Mouse (Mus musculus) kidney, postnatal 0 days (tissue): ENCODE results near the gene Gprin2. TPM values are rescaled to one million over a fixed set of nuclear protein-coding genes. Genes with fewer than 3 reads are reported as not detected.
A peak's percentile ranks its signal among the peaks of the same experiment; 100 is the strongest.

ENCODE experiments used
- ATAC-seq: fragments of 200-750 bp; cut with Nextera tagmentation; replicated peaks from 2 replicates; pipeline ENCODE4 v1.8.0; 2017; ENCODE audit warnings: low read depth, moderate number of reproducible peaks, moderate TSS enrichment, moderate library complexity; ENCODE audit not compliant: low FRiP score
- DNase-seq: peaks from one replicate; pipeline ENCODE4 v3.0.0-alpha.2; 2016; ENCODE audit warnings: low spot score
- H3K27ac ChIP-seq: fragments of 300-500 bp; sonication (generic); 2 replicates; pipeline ENCODE4 v1.5.1; 2014; ENCODE audit warnings: mild to moderate bottlenecking
- H3K27me3 ChIP-seq: fragments of 300-500 bp; sonication (generic); 2 replicates; pipeline ENCODE4 v1.6.1; 2014; ENCODE audit warnings: low read length, mixed read lengths; ENCODE audit not compliant: insufficient read depth
- H3K36me3 ChIP-seq: fragments of 300-500 bp; sonication (generic); 2 replicates; pipeline ENCODE4 v1.6.1; 2014; ENCODE audit warnings: low read length, mixed read lengths; ENCODE audit not compliant: insufficient read depth
- H3K4me1 ChIP-seq: fragments of 300-500 bp; sonication (generic); replicated peaks from 2 replicates; pipeline ENCODE4 v1.6.1; 2014; ENCODE audit warnings: antibody characterized with exemption, low read length, mixed read lengths; ENCODE audit not compliant: insufficient read depth
- H3K4me2 ChIP-seq: fragments of 300-500 bp; sonication (generic); 2 replicates; pipeline ENCODE4 v1.6.1; 2014; ENCODE audit warnings: mild to moderate bottlenecking, low read length, moderate library complexity, mixed read lengths
- H3K4me3 ChIP-seq: fragments of 300-500 bp; sonication (generic); replicated peaks from 2 replicates; pipeline ENCODE4 v1.5.1; 2014; ENCODE audit warnings: low read depth, low read length
- H3K9ac ChIP-seq: fragments of 300-500 bp; sonication (generic); 2 replicates; pipeline ENCODE4 v1.6.1; 2014; ENCODE audit warnings: low read depth, low read length
- H3K9me3 ChIP-seq: fragments of 300-500 bp; sonication (generic); replicated peaks from 2 replicates; pipeline ENCODE4 v1.6.1; 2016; ENCODE audit warnings: low read length, inconsistent platforms, mixed read lengths
- CTCF ChIP-seq: IDR thresholded peaks from 2 replicates; pipeline ENCODE4 v1.5.1; 2016; ENCODE audit warnings: antibody characterized with exemption, low read depth, mild to moderate bottlenecking, moderate library complexity
- WGBS: fragments of 180-500 bp; shearing (Covaris S2); extraction: QIAGEN DNeasy Blood & Tissue Kit; methylation state at CpG from one replicate; pipeline ENCODE4 v1.1.7; 2014; 5-methylcytosine and 5-hydroxymethylcytosine counted together
- polyA plus RNA-seq: library from polyadenylated mRNA; unstranded; fragments of >200 nt; fragmentation: Nextera tagmentation; extraction: Ambion mirVana; gene quantifications from 2 replicates; pipeline ENCODE4 v1.2.1, GENCODE M21; 2015

Gene Gprin2
- polyA plus RNA-seq, 1 experiment from 2014 or later, result 0.79 TPM

DNA sequence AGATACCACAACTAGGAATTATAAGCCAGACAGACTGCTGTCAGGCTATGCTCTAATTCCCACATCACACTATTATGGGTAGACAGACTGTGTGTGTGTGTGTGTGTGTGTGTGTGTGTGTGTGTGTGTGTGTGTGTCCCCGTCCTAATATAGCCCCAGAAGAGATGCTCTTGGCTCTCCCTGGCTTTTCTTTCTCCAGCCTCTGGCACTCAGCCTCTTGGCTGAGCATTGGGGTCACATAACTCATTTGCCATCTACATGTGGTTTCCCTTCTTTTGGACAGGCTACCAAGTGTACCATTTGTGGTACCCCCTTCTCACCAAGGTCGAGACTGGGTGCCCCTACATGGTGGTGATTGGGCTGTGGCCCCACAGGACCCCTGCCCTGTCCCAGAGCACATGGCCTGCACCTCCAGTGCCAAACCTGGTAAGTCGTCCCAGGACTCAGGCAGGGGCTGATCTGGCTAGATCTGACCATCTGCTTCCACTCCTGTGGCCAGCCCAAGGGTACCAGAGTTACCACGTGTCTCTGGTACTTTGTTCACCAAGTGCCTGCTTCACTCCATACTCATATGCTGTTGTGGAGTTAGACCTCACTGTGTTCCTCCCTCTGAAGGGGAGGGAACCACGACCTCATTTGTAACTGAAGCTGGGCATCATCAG is 20.1 kb upstream of the Gprin2 start:
- Histone ChIP-seq H3K27me3 (peaks cover 11% of the 10 kb centered on the region), H3K4me3 (no peak overlapping the region), H3K4me1 (peaks cover 6% of the 10 kb centered on the region), H3K27ac (no peak overlapping the region), H3K9me3 (no peaks in the 10 kb centered on the region), H3K4me2 (no peak overlapping the region), H3K36me3 (no peaks in the 10 kb centered on the region), H3K9ac (no peak overlapping the region)
- no peak for TF ChIP-seq CTCF
- ATAC-seq, result no peak
- WGBS, result 77% methylated on average over 5 of the region's 5 CpGs
- no peak for DNase-seq

GRCm38 (mm10) chr14:34220426-34220825 is 19.0 kb upstream of the Gprin2 start:
- Histone ChIP-seq H3K9me3 (no peaks in the 10 kb centered on the region), H3K36me3 (no peaks in the 10 kb centered on the region), H3K4me2 (no peak overlapping the region), H3K27ac (no peak overlapping the region), H3K4me3 (0 out of 2 replicates have a peak overlapping the region, but pooled peaks have one; percentile 26), H3K4me1 (peaks cover 6% of the 10 kb centered on the region), H3K9ac (no peak overlapping the region), H3K27me3 (peaks cover 11% of the 10 kb centered on the region)
- 66% methylated on average over 5 of the region's 5 CpGs for WGBS
- no peak for TF ChIP-seq CTCF
- DNase-seq, result no peak
- no peak for ATAC-seq

- Histone ChIP-seq H3K4me2 (peak overlapping the region; percentile 63), H3K9ac (no peak overlapping the region), H3K9me3 (no peaks in the 10 kb centered on the region), H3K36me3 (no peaks in the 10 kb centered on the region), H3K4me3 (peak overlapping the region; percentile 26), H3K4me1 (peaks cover 6% of the 10 kb centered on the region), H3K27ac (no peak overlapping the region), H3K27me3 (peaks cover 11% of the 10 kb centered on the region)
- 2% methylated on average over 29 of the region's 29 CpGs for WGBS
- no peak for TF ChIP-seq CTCF
- ATAC-seq, result peak; percentile 37; the same call in 1 of the 2 replicates
- DNase-seq, result peak; percentile 12
Measured at GRCm38 (mm10) chr14:34219786-34220198, 18.3 kb upstream of the Gprin2 start.

DNA sequence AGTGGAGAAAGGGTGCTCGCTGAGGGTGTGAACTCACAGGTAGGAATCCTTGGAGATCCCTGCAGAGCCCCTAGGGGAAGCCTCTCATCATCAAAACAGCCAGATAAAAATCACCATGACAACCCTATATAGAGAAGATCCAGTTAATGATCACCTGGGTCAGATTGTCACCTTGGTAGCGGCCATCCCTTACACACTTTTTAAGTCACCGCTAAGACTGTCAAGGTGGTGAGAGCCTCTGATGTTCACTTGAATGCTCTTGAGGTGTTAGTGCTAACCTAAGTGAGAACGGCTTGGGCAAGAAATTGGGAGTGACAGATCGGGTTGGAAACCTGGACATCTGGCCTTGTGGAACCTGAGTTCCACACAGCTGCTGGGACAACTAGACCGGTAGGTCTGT is 17.8 kb upstream of the Gprin2 start, which contains the start of gene Syt15:
Gene Syt15 (plus strand): TSS at position 301 of the 400 bp plus-strand sequence.
- no peak for TF ChIP-seq CTCF
- peak within 1 kb of the TSS; percentile 63 for H3K4me2 ChIP-seq
- ATAC-seq (no peak), DNase-seq (no peak)
- 58% methylated on average over 6 of the region's 6 CpGs for WGBS
- H3K4me3 ChIP-seq, result peak within 1 kb of the TSS; percentile 26
- H3K27me3 ChIP-seq, result peaks cover 11% of the 10 kb centered on the region
- peaks cover 6% of the 10 kb centered on the region for H3K4me1 ChIP-seq
- no peak within 1 kb of the TSS for H3K27ac ChIP-seq
- no peak within 1 kb of the TSS for H3K9ac ChIP-seq
- H3K36me3 ChIP-seq, result no peaks in the 10 kb centered on the region
- H3K9me3 ChIP-seq, result no peaks in the 10 kb centered on the region

DNA sequence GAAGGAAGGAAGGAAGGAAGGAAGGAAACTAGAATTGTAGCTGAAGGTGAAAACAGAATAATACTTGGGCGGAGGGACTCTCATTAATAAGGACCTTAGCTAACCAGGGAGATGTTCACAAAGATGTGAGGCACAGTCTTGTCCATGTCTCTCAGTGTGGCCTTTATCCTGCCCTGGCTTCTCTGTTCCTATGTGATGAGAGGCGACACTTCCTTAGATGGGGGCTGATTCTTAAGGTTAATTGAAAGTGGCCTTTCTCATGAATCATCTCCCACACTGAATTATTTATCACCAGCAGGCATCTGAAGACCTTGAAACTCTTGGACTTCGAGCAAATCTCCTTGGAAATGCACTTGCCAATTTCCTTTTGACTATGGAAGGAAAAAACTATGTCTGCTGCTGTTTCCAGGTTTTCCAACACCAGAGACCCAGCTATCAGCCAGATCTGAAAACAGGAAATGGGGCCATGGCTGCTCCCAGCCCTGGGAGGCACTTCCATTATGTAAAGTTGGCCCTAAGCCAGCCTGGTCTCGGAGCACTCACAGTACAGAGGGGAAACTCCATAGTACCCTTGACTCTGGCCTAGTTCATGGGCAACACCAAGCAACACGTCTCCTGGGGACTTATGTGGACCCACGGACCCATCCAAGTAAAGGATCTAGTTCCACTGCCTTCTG is 14.1 kb upstream of the Gprin2 start:
- DNase-seq, result peak; percentile 82
- Histone ChIP-seq H3K36me3 (no peaks in the 10 kb centered on the region), H3K4me2 (no peak overlapping the region), H3K27ac (no peak overlapping the region), H3K9me3 (no peaks in the 10 kb centered on the region), H3K9ac (no peak overlapping the region), H3K4me3 (no peak overlapping the region), H3K27me3 (peaks cover 7% of the 10 kb centered on the region; the same call in 1 of the 2 replicates), H3K4me1 (peaks cover 6% of the 10 kb centered on the region)
- 0 out of 2 replicates have a peak, but pooled peaks have one; percentile 67 for ATAC-seq
- WGBS, result 36% methylated on average over 6 of the region's 6 CpGs
- no peak for TF ChIP-seq CTCF

GRCm38 (mm10) chr14:34209942-34210341 is 8.5 kb upstream of the Gprin2 start:
- 93% methylated on average over 4 of the region's 4 CpGs for WGBS
- no peak for ATAC-seq
- no peak overlapping the region for H3K27ac ChIP-seq

More at GRCm38 (mm10) chr14:34209942-34210341, 8.5 kb upstream of the Gprin2 start:
- Histone ChIP-seq H3K4me3 (no peak overlapping the region), H3K4me1 (no peaks in the 10 kb centered on the region), H3K9me3 (no peaks in the 10 kb centered on the region), H3K36me3 (no peaks in the 10 kb centered on the region), H3K9ac (no peak overlapping the region), H3K27me3 (no peaks in the 10 kb centered on the region), H3K4me2 (no peak overlapping the region)
- TF ChIP-seq CTCF, result no peak
- no peak for DNase-seq
